Mouse (Mus musculus): ENCODE measurements at regions not wholly inside any gene's neighbourhood (a gene's known extent, or its start where the extent isn't known, plus 50 kb on each side); places are given as distances from the start of the nearest gene placed in this dataset.

GRCm38 (mm10) chr4:83997079-83997478 lies 471.7 kb downstream of the Ccdc171 start:
- no peak for TF ChIP-seq CTCF (conservative IDR thresholded peaks at IDR 0.05 in 1 of 2, IDR thresholded peaks at IDR 0.05 in 1 of 2; ENCODE audit: low read depth in 2 of 2, low read length in 2 of 2)
- TF ChIP-seq ZMIZ1 (IDR thresholded peaks at IDR 0.05; ENCODE audit: low read depth, low read length), result no peak
- no peak for TF ChIP-seq JUND (conservative IDR thresholded peaks at IDR 0.05; ENCODE audit: low read depth, low read length)
- no peak for TF ChIP-seq CHD2 (IDR thresholded peaks at IDR 0.05; ENCODE audit: low read length)
- no peak for TF ChIP-seq TCF12 (IDR thresholded peaks at IDR 0.05; ENCODE audit: low read depth, low read length)
